Mouse (Mus musculus): ENCODE results near the gene Lrrc23. TPM values are rescaled to one million over a fixed set of nuclear protein-coding genes. Genes with fewer than 3 reads are reported as not detected.

The Lrrc23 gene
- 1.4 and 3.2 TPM in 2 replicates for polyA plus RNA-seq (2014; fragmentation: Nextera tagmentation; extraction: Ambion mirVana)

GRCm38 (mm10) chr6:124779222-124779983 lies at the start of gene Lrrc23:
Gene Lrrc23 (minus strand): TSS chr6:124779727.
- peak within 1 kb of the TSS; percentile 58 for H3K4me2 ChIP-seq (ENCODE audit: low read length)

GRCm38 (mm10) chr6:124828101-124828592 lies 48.6 kb upstream of the Lrrc23 start:
- H3K27ac ChIP-seq (replicated peaks; ENCODE audit: low read depth, low read length): peak overlapping the region; percentile 75
- 21% methylated on average over 10 of the region's 10 CpGs for WGBS
- H3K9ac ChIP-seq (replicated peaks; ENCODE audit: low read length): peak overlapping the region; percentile 50
- H3K36me3 ChIP-seq (ENCODE audit: control insufficient read depth, insufficient read depth, low read length): peaks cover 35% of the 10 kb centered on the region
- peak overlapping the region; percentile 81 for H3K4me2 ChIP-seq (ENCODE audit: low read length)
- H3K4me3 ChIP-seq (replicated peaks; ENCODE audit: low read depth, low read length): peak overlapping the region; percentile 58
- H3K4me1 ChIP-seq (ENCODE audit: control insufficient read depth, insufficient read depth, low read length): peaks cover 15% of the 10 kb centered on the region
- ATAC-seq (ENCODE audit: low FRiP score, low TSS enrichment) (no peak), DNase-seq (peak; percentile 56)
- no peaks in the 10 kb centered on the region for H3K9me3 ChIP-seq (ENCODE audit: control insufficient read depth, low read length)
- no peaks in the 10 kb centered on the region for H3K27me3 ChIP-seq (ENCODE audit: control insufficient read depth, insufficient read depth, low read length)

More at GRCm38 (mm10) chr6:124779222-124779983, at the start of gene Lrrc23:
- WGBS: 1% methylated on average over 23 of the region's 23 CpGs
- H3K27ac ChIP-seq (replicated peaks; ENCODE audit: low read depth, low read length): no peak within 1 kb of the TSS
- no peaks in the 10 kb centered on the region for H3K27me3 ChIP-seq (ENCODE audit: control insufficient read depth, insufficient read depth, low read length)
- H3K4me3 ChIP-seq (replicated peaks; ENCODE audit: low read depth, low read length): peak within 1 kb of the TSS; percentile 30
- ATAC-seq (ENCODE audit: low FRiP score, low TSS enrichment) (no peak), DNase-seq (peak; percentile 79)
- peaks cover 15% of the 10 kb centered on the region; the same call in 1 of the 2 replicates for H3K4me1 ChIP-seq (ENCODE audit: control insufficient read depth, insufficient read depth, low read length)
- no peaks in the 10 kb centered on the region for H3K36me3 ChIP-seq (ENCODE audit: control insufficient read depth, insufficient read depth, low read length)
- H3K9me3 ChIP-seq (ENCODE audit: control insufficient read depth, low read length): no peaks in the 10 kb centered on the region
- H3K9ac ChIP-seq (replicated peaks; ENCODE audit: low read length): peak within 1 kb of the TSS; percentile 10; the same call in 1 of the 2 replicates

DNA sequence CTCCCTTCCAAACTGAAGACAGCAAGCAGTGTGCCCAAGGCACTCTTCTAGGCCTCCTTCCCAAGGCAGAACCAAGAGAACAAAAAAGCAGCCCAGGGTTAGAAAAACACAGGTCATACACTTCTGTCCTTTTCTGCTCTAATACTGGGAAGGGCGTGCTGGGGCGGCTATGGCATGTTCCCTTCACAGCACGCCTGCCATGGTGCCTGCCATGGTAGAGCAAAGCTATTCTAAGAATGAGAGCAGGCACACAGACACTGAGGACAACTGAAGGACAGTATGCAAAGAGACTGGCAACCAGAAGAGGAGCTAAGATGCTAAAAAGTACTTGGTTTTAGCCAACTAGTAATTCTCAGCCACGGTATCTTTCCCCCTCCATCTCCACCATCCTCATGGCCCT lies 42.5 kb upstream of the Lrrc23 start:
- H3K9ac ChIP-seq (replicated peaks; ENCODE audit: low read length): no peak overlapping the region
- H3K4me3 ChIP-seq (replicated peaks; ENCODE audit: low read depth, low read length): no peak overlapping the region
- 97% methylated on average over 4 of the region's 4 CpGs for WGBS
- H3K27me3 ChIP-seq (ENCODE audit: control insufficient read depth, insufficient read depth, low read length): no peaks in the 10 kb centered on the region
- ATAC-seq (ENCODE audit: low FRiP score, low TSS enrichment) (no peak), DNase-seq (no peak)
- peaks cover 95% of the 10 kb centered on the region for H3K36me3 ChIP-seq (ENCODE audit: control insufficient read depth, insufficient read depth, low read length)
- no peak overlapping the region for H3K27ac ChIP-seq (replicated peaks; ENCODE audit: low read depth, low read length)
- no peaks in the 10 kb centered on the region for H3K4me1 ChIP-seq (ENCODE audit: control insufficient read depth, insufficient read depth, low read length)
- no peaks in the 10 kb centered on the region for H3K9me3 ChIP-seq (ENCODE audit: control insufficient read depth, low read length)
- no peak overlapping the region for H3K4me2 ChIP-seq (ENCODE audit: low read length)

- no peak overlapping the region for H3K27ac ChIP-seq (replicated peaks; ENCODE audit: low read depth, low read length)
- H3K9me3 ChIP-seq (ENCODE audit: control insufficient read depth, low read length): no peaks in the 10 kb centered on the region
- peaks cover 100% of the 10 kb centered on the region for H3K36me3 ChIP-seq (ENCODE audit: control insufficient read depth, insufficient read depth, low read length)
- no peak overlapping the region for H3K9ac ChIP-seq (replicated peaks; ENCODE audit: low read length)
- no peaks in the 10 kb centered on the region for H3K27me3 ChIP-seq (ENCODE audit: control insufficient read depth, insufficient read depth, low read length)
- H3K4me1 ChIP-seq (ENCODE audit: control insufficient read depth, insufficient read depth, low read length): no peaks in the 10 kb centered on the region
- ATAC-seq (ENCODE audit: low FRiP score, low TSS enrichment) (no peak), DNase-seq (no peak)
- H3K4me2 ChIP-seq (ENCODE audit: low read length): no peak overlapping the region
- 95% methylated on average over 5 of the region's 5 CpGs for WGBS
- H3K4me3 ChIP-seq (replicated peaks; ENCODE audit: low read depth, low read length): no peak overlapping the region
These were observed 41.4 kb upstream of the Lrrc23 start for GRCm38 (mm10) chr6:124820891-124821290.

DNA sequence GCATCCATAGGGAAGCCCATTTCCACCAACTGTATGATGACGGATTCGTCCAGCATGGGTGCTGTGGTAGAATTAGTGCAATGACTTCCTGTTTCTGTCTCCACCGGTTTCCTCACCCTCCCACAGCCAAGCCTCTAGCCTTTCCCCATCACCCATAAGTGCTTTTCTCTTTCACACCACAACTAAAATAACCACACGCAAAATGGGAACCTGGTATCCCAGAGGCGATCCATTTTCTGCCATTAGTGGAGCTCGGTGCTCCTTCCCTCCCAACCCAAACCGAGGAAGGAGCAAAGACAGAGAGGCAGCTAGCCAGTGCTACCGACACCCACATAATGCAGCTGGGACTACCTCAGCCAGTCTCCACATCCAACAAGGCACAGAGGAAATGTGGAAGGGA lies 38.4 kb upstream of the Lrrc23 start:
- H3K36me3 ChIP-seq (ENCODE audit: control insufficient read depth, insufficient read depth, low read length): peaks cover 82% of the 10 kb centered on the region
- 94% methylated on average over 8 of the region's 8 CpGs for WGBS
- H3K9ac ChIP-seq (replicated peaks; ENCODE audit: low read length): no peak overlapping the region
- peaks cover 14% of the 10 kb centered on the region for H3K4me1 ChIP-seq (ENCODE audit: control insufficient read depth, insufficient read depth, low read length)
- H3K9me3 ChIP-seq (ENCODE audit: control insufficient read depth, low read length): no peaks in the 10 kb centered on the region
- H3K27me3 ChIP-seq (ENCODE audit: control insufficient read depth, insufficient read depth, low read length): no peaks in the 10 kb centered on the region
- H3K27ac ChIP-seq (replicated peaks; ENCODE audit: low read depth, low read length): no peak overlapping the region
- no peak overlapping the region for H3K4me3 ChIP-seq (replicated peaks; ENCODE audit: low read depth, low read length)
- no peak for DNase-seq
- no peak for ATAC-seq (ENCODE audit: low FRiP score, low TSS enrichment)
- no peak overlapping the region for H3K4me2 ChIP-seq (ENCODE audit: low read length)

DNA sequence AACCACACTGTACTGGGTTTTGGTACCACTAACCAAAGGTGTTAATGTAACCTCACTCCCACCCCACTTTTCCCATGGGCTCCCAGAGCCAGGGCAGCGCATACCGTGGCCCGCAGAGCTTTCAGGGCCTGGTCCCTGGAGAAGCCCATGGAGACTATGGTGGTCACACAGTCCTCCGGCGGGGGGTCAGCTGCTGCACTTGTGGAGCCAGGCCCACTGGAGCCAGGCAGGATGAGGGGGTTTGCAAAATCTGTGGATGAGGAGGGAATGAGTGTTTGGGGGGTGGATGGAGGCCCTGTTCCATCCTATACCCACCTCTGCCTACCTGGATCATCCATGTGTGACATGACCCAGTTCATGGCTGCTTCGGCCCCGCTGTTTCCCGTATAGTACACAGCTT lies 38.0 kb upstream of the Lrrc23 start:
- Histone ChIP-seq H3K4me2 (ENCODE audit: low read length) (no peak overlapping the region), H3K36me3 (ENCODE audit: control insufficient read depth, insufficient read depth, low read length) (peaks cover 78% of the 10 kb centered on the region), H3K27ac (replicated peaks; ENCODE audit: low read depth, low read length) (no peak overlapping the region), H3K9me3 (ENCODE audit: control insufficient read depth, low read length) (no peaks in the 10 kb centered on the region), H3K4me1 (ENCODE audit: control insufficient read depth, insufficient read depth, low read length) (peaks cover 18% of the 10 kb centered on the region), H3K9ac (replicated peaks; ENCODE audit: low read length) (no peak overlapping the region), H3K27me3 (ENCODE audit: control insufficient read depth, insufficient read depth, low read length) (no peaks in the 10 kb centered on the region), H3K4me3 (replicated peaks; ENCODE audit: low read depth, low read length) (no peak overlapping the region)
- DNase-seq (no peak), ATAC-seq (ENCODE audit: low FRiP score, low TSS enrichment) (no peak)
- WGBS: 96% methylated on average over 8 of the region's 8 CpGs

DNA sequence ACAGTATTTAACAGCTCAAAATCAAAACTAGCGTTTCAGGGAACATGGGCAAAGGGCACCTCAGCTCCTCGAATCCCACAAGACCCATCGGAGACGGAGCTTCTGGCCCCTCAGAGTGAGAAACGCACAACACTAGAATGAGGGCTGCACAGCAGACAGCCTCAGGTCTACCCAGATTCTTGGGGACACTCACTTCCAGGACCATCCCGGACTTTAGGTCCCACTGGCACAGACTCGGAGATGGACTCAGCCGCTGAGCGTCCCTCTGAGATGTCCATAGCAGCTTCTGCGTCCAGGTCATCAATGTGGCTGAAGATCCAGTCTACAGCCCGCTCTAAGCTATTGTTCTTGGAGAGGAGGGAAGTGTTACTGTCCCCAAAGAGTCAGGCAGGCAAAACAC lies 37.6 kb upstream of the Lrrc23 start:
- H3K9me3 ChIP-seq (ENCODE audit: control insufficient read depth, low read length): no peaks in the 10 kb centered on the region
- DNase-seq: no peak
- no peak for ATAC-seq (ENCODE audit: low FRiP score, low TSS enrichment)
- H3K4me1 ChIP-seq (ENCODE audit: control insufficient read depth, insufficient read depth, low read length): peaks cover 22% of the 10 kb centered on the region
- H3K36me3 ChIP-seq (ENCODE audit: control insufficient read depth, insufficient read depth, low read length): peaks cover 74% of the 10 kb centered on the region
- H3K4me3 ChIP-seq (replicated peaks; ENCODE audit: low read depth, low read length): no peak overlapping the region
- 95% methylated on average over 11 of the region's 11 CpGs for WGBS
- no peak overlapping the region for H3K27ac ChIP-seq (replicated peaks; ENCODE audit: low read depth, low read length)
- H3K9ac ChIP-seq (replicated peaks; ENCODE audit: low read length): no peak overlapping the region
- no peaks in the 10 kb centered on the region for H3K27me3 ChIP-seq (ENCODE audit: control insufficient read depth, insufficient read depth, low read length)
- no peak overlapping the region for H3K4me2 ChIP-seq (ENCODE audit: low read length)

DNA sequence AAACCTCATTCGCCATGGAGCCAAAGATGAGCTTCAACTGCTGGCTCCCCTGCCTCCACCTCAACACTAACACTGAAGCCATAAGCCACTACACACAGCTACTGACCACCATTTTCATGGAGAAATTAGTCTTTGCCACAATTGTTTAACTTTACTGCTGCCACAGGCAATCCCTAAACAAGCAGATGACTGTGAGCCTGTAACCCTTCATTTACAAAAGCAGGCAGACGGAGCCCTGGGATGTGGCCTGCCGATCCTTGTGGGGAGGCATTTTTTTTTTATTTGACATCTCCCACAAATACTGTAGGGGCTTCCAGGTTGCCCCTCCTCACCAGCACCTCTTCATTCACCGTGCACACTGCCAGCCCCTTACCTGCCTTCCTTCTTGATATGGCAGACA lies 37.1 kb upstream of the Lrrc23 start:
- Histone ChIP-seq H3K9ac (replicated peaks; ENCODE audit: low read length) (no peak overlapping the region), H3K27ac (replicated peaks; ENCODE audit: low read depth, low read length) (no peak overlapping the region), H3K4me2 (ENCODE audit: low read length) (no peak overlapping the region), H3K36me3 (ENCODE audit: control insufficient read depth, insufficient read depth, low read length) (peaks cover 74% of the 10 kb centered on the region), H3K4me1 (ENCODE audit: control insufficient read depth, insufficient read depth, low read length) (peaks cover 25% of the 10 kb centered on the region), H3K4me3 (replicated peaks; ENCODE audit: low read depth, low read length) (no peak overlapping the region), H3K9me3 (ENCODE audit: control insufficient read depth, low read length) (no peaks in the 10 kb centered on the region), H3K27me3 (ENCODE audit: control insufficient read depth, insufficient read depth, low read length) (no peaks in the 10 kb centered on the region)
- ATAC-seq (ENCODE audit: low FRiP score, low TSS enrichment): no peak
- WGBS: 90% methylated on average over 4 of the region's 4 CpGs
- DNase-seq: no peak

Measured in midbrain, embryonic 14.5 days (tissue).